Mouse (Mus musculus): ENCODE results near the gene Tsn.

Tsn gene

GRCm38 (mm10) chr1:118311622-118312326 is at the start of gene Tsn:
Gene Tsn (minus strand): TSS chr1:118311739.
- DNase-seq (ENCODE audit: low spot score) = no peak

- DNase-seq (ENCODE audit: low spot score) = peak; percentile 31
Measured at GRCm38 (mm10) chr1:118359071-118359761, 47.7 kb upstream of the Tsn start.

GRCm38 (mm10) chr1:118349922-118350321 is 38.4 kb upstream of the Tsn start:
- DNase-seq (ENCODE audit: low spot score) = no peak

GRCm38 (mm10) chr1:118343649-118344435 is 32.3 kb upstream of the Tsn start:
- DNase-seq (ENCODE audit: low spot score) = no peak

- DNase-seq (ENCODE audit: low spot score) = peak; percentile 8
Measured at GRCm38 (mm10) chr1:118337921-118338320, 26.4 kb upstream of the Tsn start.

GRCm38 (mm10) chr1:118335847-118336246 is 24.3 kb upstream of the Tsn start:
- DNase-seq (ENCODE audit: low spot score) = no peak

- DNase-seq (ENCODE audit: low spot score) = no peak
Measured at GRCm38 (mm10) chr1:118334749-118335713, 23.5 kb upstream of the Tsn start.

GRCm38 (mm10) chr1:118321661-118322201 is 10.2 kb upstream of the Tsn start, which contains the start of gene Nifk:
Gene Nifk (plus strand): TSS chr1:118321839.
- DNase-seq (ENCODE audit: low spot score) = peak; percentile 95

- DNase-seq (ENCODE audit: low spot score) = peak; percentile 47
Measured at GRCm38 (mm10) chr1:118320696-118321095, 9.2 kb upstream of the Tsn start.

GRCm38 (mm10) chr1:118310780-118311621 is 538 bp downstream of the Tsn start:
- DNase-seq (ENCODE audit: low spot score) = peak; percentile 88

- no peak for DNase-seq (ENCODE audit: low spot score)
Measured at GRCm38 (mm10) chr1:118297719-118298118, 13.8 kb downstream of the Tsn start.

GRCm38 (mm10) chr1:118296673-118297072 is 14.9 kb downstream of the Tsn start:
- no peak for DNase-seq (ENCODE audit: low spot score)

- peak; percentile 43 for DNase-seq (ENCODE audit: low spot score)
Measured at GRCm38 (mm10) chr1:118294826-118295225, 16.7 kb downstream of the Tsn start.

- no peak for DNase-seq (ENCODE audit: low spot score)
Measured at GRCm38 (mm10) chr1:118294192-118294591, 17.3 kb downstream of the Tsn start.

- no peak for DNase-seq (ENCODE audit: low spot score)
Measured at GRCm38 (mm10) chr1:118292291-118292690, 19.2 kb downstream of the Tsn start.

GRCm38 (mm10) chr1:118275139-118275538 is 36.4 kb downstream of the Tsn start:
- DNase-seq (ENCODE audit: low spot score) = no peak

GRCm38 (mm10) chr1:118251931-118252330 is 59.6 kb downstream of the Tsn start:
- no peak for DNase-seq (ENCODE audit: low spot score)
